In the genomic region with DNA sequence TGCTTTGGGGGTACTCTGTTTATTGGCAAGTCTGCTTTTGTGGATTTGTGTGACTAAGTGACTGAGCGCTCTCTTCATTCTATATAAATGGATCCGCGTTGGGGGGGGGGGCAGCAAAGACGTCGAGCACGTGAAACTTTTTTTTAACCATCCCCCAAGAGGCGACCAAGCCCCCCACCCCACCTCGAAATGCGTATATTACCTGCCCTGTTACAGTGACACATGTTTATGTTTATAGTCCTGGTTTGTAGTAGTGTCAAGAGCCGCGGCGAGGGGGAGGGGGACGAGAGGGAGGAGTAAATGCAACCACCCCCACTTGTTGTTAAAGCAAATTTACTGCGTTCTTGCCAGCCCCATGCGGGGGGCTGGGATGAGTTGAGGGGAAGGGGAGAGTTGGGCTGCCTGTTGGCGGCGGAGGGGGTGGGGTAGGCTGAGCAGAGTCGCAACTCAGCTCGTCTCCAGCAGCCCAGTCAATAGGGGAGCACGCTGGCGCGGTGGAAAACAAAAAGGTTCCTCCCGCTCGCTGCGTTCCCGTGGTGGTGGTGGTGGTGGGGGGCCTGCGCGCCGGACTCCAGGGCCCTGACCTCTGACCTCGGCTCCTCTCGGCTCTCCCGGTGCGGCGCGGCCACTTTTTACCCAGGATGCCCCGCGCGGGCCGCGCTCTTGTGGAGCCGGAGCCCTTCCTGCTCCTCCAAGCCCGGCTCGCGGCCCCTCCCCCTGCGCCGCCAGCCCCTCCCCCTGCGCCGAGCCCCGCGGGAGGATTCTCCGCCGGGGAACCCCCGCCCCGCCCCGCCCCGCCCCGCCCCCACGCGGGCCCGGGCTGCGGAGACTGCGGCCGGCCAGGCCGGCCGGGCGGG, we compare ENCODE assay signal across 8 mouse cellular contexts. TPM values are rescaled to one million over a fixed set of nuclear protein-coding genes. Genes with fewer than 3 reads are reported as not detected.
DNase-seq lines count a peak whose midpoint lies in the region; ATAC-seq and TF ChIP-seq lines count a peak whose summit lies in the region.

No protein-coding gene starts in this region.

- peak; percentile 90 for ATAC-seq in embryonic facial prominence, embryonic 11.5 days (replicated peaks; ENCODE audit: insufficient number of reproducible peaks, low FRiP score, low TSS enrichment, low read depth)
- peak; percentile 93 for ATAC-seq in kidney, embryonic 14.5 days (ENCODE audit: low FRiP score, low TSS enrichment)
- ATAC-seq in midbrain, postnatal 0 days (ENCODE audit: low FRiP score) = peak; percentile 87

- no peak for TF ChIP-seq CTCF in midbrain, postnatal 0 days (IDR thresholded peaks at IDR 0.05)

- H3K4me3 ChIP-seq in embryonic facial prominence, embryonic 11.5 days (ENCODE audit: low read depth, low read length) = peak overlapping the region; percentile 64
- peak overlapping the region; percentile 60 for H3K4me3 ChIP-seq in kidney, embryonic 14.5 days (ENCODE audit: low read length)
- H3K4me3 ChIP-seq in midbrain, postnatal 0 days (ENCODE audit: low read depth, low read length) = peak overlapping the region; percentile 68

- H3K9me3 ChIP-seq in embryonic facial prominence, embryonic 11.5 days (replicated peaks; ENCODE audit: control insufficient read depth, low read length) = no peaks in the 10 kb centered on the region
- H3K9me3 ChIP-seq in kidney, embryonic 14.5 days (ENCODE audit: control insufficient read depth, low read length) = no peaks in the 10 kb centered on the region
- H3K9me3 ChIP-seq in midbrain, postnatal 0 days (ENCODE audit: low read length) = no peaks in the 10 kb centered on the region

- no peaks in the 10 kb centered on the region for H3K36me3 ChIP-seq in embryonic facial prominence, embryonic 11.5 days (replicated peaks; ENCODE audit: control insufficient read depth, insufficient read depth, low read depth, low read length)
- H3K36me3 ChIP-seq in kidney, embryonic 14.5 days (ENCODE audit: control insufficient read depth, insufficient read depth, low read length) = no peaks in the 10 kb centered on the region
- H3K36me3 ChIP-seq in midbrain, postnatal 0 days (ENCODE audit: insufficient read depth, low read length) = no peaks in the 10 kb centered on the region

- peak; percentile 81 for DNase-seq in 3T3-L1 (ENCODE audit: low read depth, low spot score)
- peak; percentile 99 for DNase-seq in adrenal gland, postnatal 10 days
- DNase-seq in embryonic facial prominence, embryonic 11.5 days (ENCODE audit: low spot score) = peak; percentile 97
- DNase-seq in heart, adult 8-10 months (ENCODE audit: low spot score) = peak; percentile 92
- DNase-seq in liver = peak; percentile 99
- DNase-seq in midbrain, postnatal 0 days (ENCODE audit: low spot score) = peak; percentile 92
- peak; percentile 91 to 92 for DNase-seq in spleen, postnatal 14 days (ENCODE audit: low spot score in 2 of 2)

- peak overlapping the region; percentile 95 for H3K4me2 ChIP-seq in embryonic facial prominence, embryonic 11.5 days (ENCODE audit: low read depth, low read length)
- peak overlapping the region; percentile 86 for H3K4me2 ChIP-seq in kidney, embryonic 14.5 days (replicated peaks; ENCODE audit: low read depth, low read length)
- H3K4me2 ChIP-seq in midbrain, postnatal 0 days (ENCODE audit: low read depth, low read length, poor library complexity, severe bottlenecking) = peak overlapping the region; percentile 91

- H3K27ac ChIP-seq in embryonic facial prominence, embryonic 11.5 days (replicated peaks; ENCODE audit: low read depth, low read length) = peak overlapping the region; percentile 99
- H3K27ac ChIP-seq in kidney, embryonic 14.5 days (ENCODE audit: low read depth, low read length) = peak overlapping the region; percentile 99
- peak overlapping the region; percentile 96 for H3K27ac ChIP-seq in midbrain, postnatal 0 days (ENCODE audit: low read depth, low read length)

- WGBS in embryonic facial prominence, embryonic 11.5 days = 1% methylated on average over 47 of the region's 66 CpGs
- under 1% methylated on average over 38 of the region's 66 CpGs for WGBS in kidney, embryonic 14.5 days
- under 1% methylated on average over 57 of the region's 66 CpGs for WGBS in midbrain, postnatal 0 days

- no peaks in the 10 kb centered on the region for H3K4me1 ChIP-seq in embryonic facial prominence, embryonic 11.5 days (ENCODE audit: control insufficient read depth, insufficient read depth, low read length)
- peaks cover 13% of the 10 kb centered on the region for H3K4me1 ChIP-seq in kidney, embryonic 14.5 days (ENCODE audit: control insufficient read depth, insufficient read depth, low read length)
- no peaks in the 10 kb centered on the region for H3K4me1 ChIP-seq in midbrain, postnatal 0 days (ENCODE audit: insufficient read depth, low read length)

- H3K27me3 ChIP-seq in embryonic facial prominence, embryonic 11.5 days (ENCODE audit: control insufficient read depth, insufficient read depth, low read length) = no peaks in the 10 kb centered on the region
- no peaks in the 10 kb centered on the region for H3K27me3 ChIP-seq in kidney, embryonic 14.5 days (ENCODE audit: control insufficient read depth, insufficient read depth, low read length)
- H3K27me3 ChIP-seq in midbrain, postnatal 0 days (ENCODE audit: insufficient read depth, low read length) = no peaks in the 10 kb centered on the region

- H3K9ac ChIP-seq in embryonic facial prominence, embryonic 11.5 days (replicated peaks; ENCODE audit: low read length) = peak overlapping the region; percentile 99
- peak overlapping the region; percentile 94 for H3K9ac ChIP-seq in kidney, embryonic 14.5 days (ENCODE audit: low read depth, low read length)
- H3K9ac ChIP-seq in midbrain, postnatal 0 days (replicated peaks; ENCODE audit: low read length, poor library complexity, severe bottlenecking) = peak overlapping the region; percentile 79

RNA-seq across cellular contexts. Expression of a gene that starts 1.1 kb away (rescaled TPM):
- 10 to 100 TPM; 35.1 to 44.5 TPM for total RNA-seq in adrenal gland, postnatal 10 days (2021)
- 40.8 and 44.3 TPM in 2 replicates for polyA plus RNA-seq in embryonic facial prominence, embryonic 11.5 days (2014; fragmentation: Nextera tagmentation; extraction: Ambion mirVana)
- 10 to 100 TPM; 25.1 to 41.8 (median 30.5) TPM for total RNA-seq in heart, adult 8-10 months (2022)
- 58.7 and 74.9 TPM in 2 replicates for polyA plus RNA-seq in kidney, embryonic 14.5 days (2014; fragmentation: Nextera tagmentation; extraction: Ambion mirVana)
- total RNA-seq in midbrain, postnatal 0 days (2014; rRNA removed) = 22.7 and 96.5 TPM in 2 replicates
- polyA plus RNA-seq in midbrain, postnatal 0 days (2015; fragmentation: Nextera tagmentation; extraction: Ambion mirVana) = 23.9 and 28.9 TPM in 2 replicates

RNA-seq across cellular contexts. Expression of a gene that starts 7.3 kb away (rescaled TPM):
- total RNA-seq in adrenal gland, postnatal 10 days (2021) = 1 to 10 TPM; 3.5 to 4.9 TPM
- 15.5 and 16.9 TPM in 2 replicates for polyA plus RNA-seq in embryonic facial prominence, embryonic 11.5 days (2014; fragmentation: Nextera tagmentation; extraction: Ambion mirVana)
- total RNA-seq in heart, adult 8-10 months (2022) = 1 to 10 TPM; 2.5 to 5.9 (median 3.7) TPM
- 10.5 and 11.4 TPM in 2 replicates for polyA plus RNA-seq in kidney, embryonic 14.5 days (2014; fragmentation: Nextera tagmentation; extraction: Ambion mirVana)
- total RNA-seq in midbrain, postnatal 0 days (2014; rRNA removed) = 12.1 and 12.4 TPM in 2 replicates
- 3.5 and 4.3 TPM in 2 replicates for polyA plus RNA-seq in midbrain, postnatal 0 days (2015; fragmentation: Nextera tagmentation; extraction: Ambion mirVana)

RNA-seq across cellular contexts. Expression of a gene that starts 18.6 kb away (rescaled TPM):
- 1 to 10 TPM; 2.3 to 6.1 TPM for total RNA-seq in adrenal gland, postnatal 10 days (2021)
- 6.6 and 9.2 TPM in 2 replicates for polyA plus RNA-seq in embryonic facial prominence, embryonic 11.5 days (2014; fragmentation: Nextera tagmentation; extraction: Ambion mirVana)
- 1 to 10 TPM; 3.5 to 7.3 (median 5.5) TPM for total RNA-seq in heart, adult 8-10 months (2022)
- 9.4 and 10.0 TPM in 2 replicates for polyA plus RNA-seq in kidney, embryonic 14.5 days (2014; fragmentation: Nextera tagmentation; extraction: Ambion mirVana)
- total RNA-seq in midbrain, postnatal 0 days (2014; rRNA removed) = 2.4 and 3.6 TPM in 2 replicates
- polyA plus RNA-seq in midbrain, postnatal 0 days (2015; fragmentation: Nextera tagmentation; extraction: Ambion mirVana) = 9.7 and 10.3 TPM in 2 replicates

RNA-seq across cellular contexts. Expression of a gene that starts 59.4 kb away (rescaled TPM):
- total RNA-seq in adrenal gland, postnatal 10 days (2021) = not detected
- not detected in 2 replicates for polyA plus RNA-seq in embryonic facial prominence, embryonic 11.5 days (2014; fragmentation: Nextera tagmentation; extraction: Ambion mirVana)
- total RNA-seq in heart, adult 8-10 months (2022) = not detected
- polyA plus RNA-seq in kidney, embryonic 14.5 days (2014; fragmentation: Nextera tagmentation; extraction: Ambion mirVana) = not detected in 2 replicates
- total RNA-seq in midbrain, postnatal 0 days (2014; rRNA removed) = not detected in 2 replicates
- polyA plus RNA-seq in midbrain, postnatal 0 days (2015; fragmentation: Nextera tagmentation; extraction: Ambion mirVana) = not detected in 2 replicates

Comparison
In these comparisons a context has a peak if more than half of its experiments do, and no peak if none do; other contexts are left out.
1. Peak in every context shown above with its lines: DNase-seq, ATAC-seq, H3K4me3 ChIP-seq and H3K27ac ChIP-seq.